12 mouse cellular contexts compared by ENCODE assay signal in genomic region chr7:46348813-46349212, GRCm38 (mm10). TPM values are rescaled to one million over a fixed set of nuclear protein-coding genes. Genes with fewer than 3 reads are reported as not detected.
DNase-seq lines count a peak whose midpoint lies in the region; ATAC-seq and TF ChIP-seq lines count a peak whose summit lies in the region.
"Had no signal": no experiment of that assay in that cellular context is flagged by ENCODE, and none has a peak within 500 bp of the region (broad histone marks: within the 10 kb centered on the region; RNA-seq: fewer than 3 reads in every experiment).

No protein-coding gene starts in this region.

- 0 out of 2 replicates have a peak overlapping the region, but pooled peaks have one; percentile 24 for H3K9ac ChIP-seq in midbrain, embryonic 13.5 days (replicated peaks)
- H3K9ac ChIP-seq: heart, embryonic 13.5 days had no signal

- peaks cover 5% of the 10 kb centered on the region for H3K4me1 ChIP-seq in testis, adult 2 months (ENCODE audit: control insufficient read depth, insufficient read depth, low read length)
- H3K4me1 ChIP-seq in midbrain, embryonic 13.5 days (replicated peaks) = peaks cover 11% of the 10 kb centered on the region
- H3K4me1 ChIP-seq: heart, embryonic 13.5 days had no signal

- H3K4me3 ChIP-seq in testis, adult 2 months (ENCODE audit: control insufficient read depth, low read depth, low read length) = peak overlapping the region; percentile 61
- H3K4me3 ChIP-seq in midbrain, embryonic 13.5 days (replicated peaks) = peak overlapping the region; percentile 31
- H3K4me3 ChIP-seq: erythroblast, embryonic 14.5 days; heart, embryonic 13.5 days had no signal

- peak; percentile 53 for ATAC-seq in midbrain, embryonic 13.5 days

- TF ChIP-seq POLR2A in testis, adult 2 months (IDR thresholded peaks at IDR 0.05; ENCODE audit: control insufficient read depth, low read depth, low read length) = no peak

- TF ChIP-seq CTCF in testis, adult 2 months (IDR thresholded peaks at IDR 0.05; ENCODE audit: control insufficient read depth, insufficient read depth, insufficient replicate concordance, low read depth, low read length) = no peak

- no peak for DNase-seq in testis, postnatal 10 days (ENCODE audit: low spot score)
- DNase-seq in gastrocnemius, postnatal 25 days = peak; percentile 14
- no peak for DNase-seq in adrenal gland, adult (ENCODE audit: inconsistent age in 2 of 2, low spot score in 1 of 2)
- no peak for DNase-seq in thymus, postnatal 14 days
- DNase-seq in adipocyte (ENCODE audit: low spot score) = no peak
- DNase-seq in cerebellum, adult 8-10 months = no peak

- WGBS in midbrain, embryonic 13.5 days = 2% methylated on average over 36 of the region's 36 CpGs

- no peaks in the 10 kb centered on the region for H3K9me3 ChIP-seq in midbrain, embryonic 13.5 days
- H3K9me3 ChIP-seq: G1E; heart, embryonic 13.5 days had no signal

- H3K27ac ChIP-seq in testis, adult 2 months (ENCODE audit: control insufficient read depth, insufficient read depth, low read depth, low read length) = no peak overlapping the region
- no peak overlapping the region for H3K27ac ChIP-seq in midbrain, embryonic 13.5 days
- H3K27ac ChIP-seq: heart, embryonic 13.5 days; kidney, postnatal 0 days had no signal

- H3K4me2 ChIP-seq in midbrain, embryonic 13.5 days (replicated peaks) = peak overlapping the region; percentile 56
- H3K4me2 ChIP-seq: heart, embryonic 13.5 days had no signal

- no peaks in the 10 kb centered on the region for H3K36me3 ChIP-seq in testis, adult 2 months (ENCODE audit: control insufficient read depth, insufficient read depth, low read length)
- H3K36me3 ChIP-seq in midbrain, embryonic 13.5 days = no peaks in the 10 kb centered on the region
- H3K36me3 ChIP-seq: G1E; heart, embryonic 13.5 days had no signal

- H3K27me3 ChIP-seq in testis, adult 2 months (ENCODE audit: control insufficient read depth, insufficient read depth, low read length) = no peaks in the 10 kb centered on the region; the same call in 1 of the 2 replicates
- H3K27me3 ChIP-seq in midbrain, embryonic 13.5 days = peaks cover 50% of the 10 kb centered on the region

RNA-seq across cellular contexts. Expression of gene Myod1, which starts 27.5 kb away (rescaled TPM):
- polyA plus RNA-seq in testis, adult 2 months (2012; rRNA removed) = 0.09 TPM in 1 of 2 replicates, not detected in the other
- 10 to 100 TPM; 17.7 to 17.8 TPM for total RNA-seq in gastrocnemius, postnatal 25 days (2021)
- not detected in 2 replicates for polyA plus RNA-seq in midbrain, embryonic 13.5 days (2015; fragmentation: Nextera tagmentation; extraction: Ambion mirVana)
- polyA plus RNA-seq: erythroblast, embryonic 14.5 days; G1E; kidney, postnatal 0 days had no signal

RNA-seq across cellular contexts. Expression of gene Kcnc1, which starts 47.5 kb away (rescaled TPM):
- polyA plus RNA-seq in testis, adult 2 months (2012; rRNA removed) = 14.6 and 19.1 TPM in 2 replicates
- 10 to 100 TPM; 50.0 to 65.5 TPM for total RNA-seq in gastrocnemius, postnatal 25 days (2021)
- polyA plus RNA-seq in midbrain, embryonic 13.5 days (2015; fragmentation: Nextera tagmentation; extraction: Ambion mirVana) = 8.0 and 8.5 TPM in 2 replicates
- polyA plus RNA-seq: G1E had no signal
